Comparison of ENCODE assay signal across 9 mouse cellular contexts in genomic region chr4:139858635-139859176, GRCm38 (mm10). TPM values are rescaled to one million over a fixed set of nuclear protein-coding genes. Genes with fewer than 3 reads are reported as not detected.
DNase-seq lines count a peak whose midpoint lies in the region; ATAC-seq and TF ChIP-seq lines count a peak whose summit lies in the region.
"Had no signal": no experiment of that assay in that cellular context is flagged by ENCODE, and none has a peak within 500 bp of the region (broad histone marks: within the 10 kb centered on the region; RNA-seq: fewer than 3 reads in every experiment).

No protein-coding gene starts in this region.

- DNase-seq in c-Kit-positive CD71-positive TER-119-negative erythroid progenitor cells, embryonic 14.5 days (ENCODE audit: low read depth) = peak; percentile 32
- DNase-seq in forebrain, embryonic 10.5 days (ENCODE audit: extremely low spot score, low spot score) = peak; percentile 88
- DNase-seq in heart, postnatal 0 days (ENCODE audit: low spot score) = peak; percentile 65
- DNase-seq in kidney, postnatal 4 days = peak; percentile 93 to 95
- DNase-seq in lung, adult 2 months = peak; percentile 79
- peak; percentile 44 for DNase-seq in ovary, adult 18-20 months (ENCODE audit: low spot score)
- peak; percentile 48 to 88 for DNase-seq in thymus, postnatal 10 days (ENCODE audit: low spot score in 2 of 2)

- 3% methylated on average over 13 of the region's 13 CpGs for WGBS in forebrain, embryonic 10.5 days
- WGBS in heart, postnatal 0 days = 2% methylated on average over 12 of the region's 13 CpGs
- WGBS in lung, adult 2 months = 3% methylated on average over 13 of the region's 13 CpGs

- ATAC-seq in heart, postnatal 0 days (ENCODE audit: insufficient read depth, low read depth) = no peak

- no peak overlapping the region for H3K4me3 ChIP-seq in E14TG2a.4 (replicated peaks; ENCODE audit: low read length)
- H3K4me3 ChIP-seq in forebrain, embryonic 10.5 days = no peak overlapping the region
- H3K4me3 ChIP-seq in heart, postnatal 0 days (ENCODE audit: low read depth, low read length) = no peak overlapping the region
- no peak overlapping the region for H3K4me3 ChIP-seq in lung, adult 2 months (replicated peaks; ENCODE audit: extremely low read depth, low read depth, low read length)

- peak; percentile 56 for TF ChIP-seq CTCF in E14TG2a.4 (conservative IDR thresholded peaks at IDR 0.05; ENCODE audit: low read length)
- TF ChIP-seq CTCF in heart, postnatal 0 days (IDR thresholded peaks at IDR 0.05; ENCODE audit: low read depth) = peak; percentile 90
- TF ChIP-seq CTCF in lung, adult 2 months (IDR thresholded peaks at IDR 0.05; ENCODE audit: insufficient read depth, low read length) = peak; percentile 95

- no peak overlapping the region for H3K27ac ChIP-seq in forebrain, embryonic 10.5 days
- no peak overlapping the region for H3K27ac ChIP-seq in heart, postnatal 0 days (ENCODE audit: low read depth)

- no peak overlapping the region for H3K9ac ChIP-seq in heart, postnatal 0 days (replicated peaks; ENCODE audit: low read depth, low read length)

- H3K27me3 ChIP-seq in E14TG2a.4 (ENCODE audit: insufficient read depth, low read length) = peaks cover 48% of the 10 kb centered on the region
- H3K27me3 ChIP-seq in forebrain, embryonic 10.5 days (ENCODE audit: poor library complexity, severe bottlenecking) = peaks cover 65% of the 10 kb centered on the region
- H3K27me3 ChIP-seq in heart, postnatal 0 days (ENCODE audit: control insufficient read depth, insufficient read depth, low read length) = peaks cover 40% of the 10 kb centered on the region

- no peaks in the 10 kb centered on the region for H3K9me3 ChIP-seq in E14TG2a.4 (ENCODE audit: low read length)
- H3K9me3 ChIP-seq in forebrain, embryonic 10.5 days = no peaks in the 10 kb centered on the region
- no peaks in the 10 kb centered on the region for H3K9me3 ChIP-seq in heart, postnatal 0 days (replicated peaks; ENCODE audit: control insufficient read depth, low read length)

- no peaks in the 10 kb centered on the region for H3K36me3 ChIP-seq in E14TG2a.4 (ENCODE audit: insufficient read depth, low read length)
- no peaks in the 10 kb centered on the region for H3K36me3 ChIP-seq in forebrain, embryonic 10.5 days (replicated peaks)
- H3K36me3 ChIP-seq in heart, postnatal 0 days (replicated peaks; ENCODE audit: control insufficient read depth, insufficient read depth, low read length) = no peaks in the 10 kb centered on the region

- no peak for TF ChIP-seq EP300 in heart, postnatal 0 days (IDR thresholded peaks at IDR 0.05; ENCODE audit: low read depth)

- TF ChIP-seq POLR2A in lung, adult 2 months (IDR thresholded peaks at IDR 0.05; ENCODE audit: borderline replicate concordance, extremely low read depth, low read depth, low read length) = no peak

- peaks cover 5% of the 10 kb centered on the region; the same call in 1 of the 2 replicates for H3K4me1 ChIP-seq in E14TG2a.4 (replicated peaks; ENCODE audit: low read depth, low read length)
- H3K4me1 ChIP-seq in forebrain, embryonic 10.5 days = peaks cover 12% of the 10 kb centered on the region; the same call in 1 of the 2 replicates
- no peaks in the 10 kb centered on the region for H3K4me1 ChIP-seq in heart, postnatal 0 days (ENCODE audit: control insufficient read depth, insufficient read depth)
- H3K4me1 ChIP-seq in lung, adult 2 months (ENCODE audit: control insufficient read depth, insufficient read depth, low read length) = no peaks in the 10 kb centered on the region

- H3K4me2 ChIP-seq in heart, postnatal 0 days (ENCODE audit: low read depth, low read length) = no peak overlapping the region

RNA-seq across cellular contexts. Expression of gene Pax7, which starts 25.4 kb away (rescaled TPM):
- 2.2 and 2.4 TPM in 2 replicates for polyA plus RNA-seq in forebrain, embryonic 10.5 days (2016; fragmentation: Nextera tagmentation; extraction: Ambion mirVana)
- not detected in 2 replicates for total RNA-seq in heart, postnatal 0 days (2014; rRNA removed; ENCODE audit: low replicate concordance)
- polyA plus RNA-seq in heart, postnatal 0 days (2015; fragmentation: Nextera tagmentation; extraction: Ambion mirVana) = not detected in 2 replicates
- polyA plus RNA-seq in lung, adult 2 months (2012; rRNA removed) = 0.06 and 0.18 TPM in 2 replicates
- polyA plus RNA-seq: gonadal fat pad, adult 2 months had no signal

Comparison
In these comparisons a context has a peak if more than half of its experiments do, and no peak if none do; other contexts are left out.
1. DNase-seq: peak in every context shown above with its lines; median percentile 94 in kidney, postnatal 4 days; 88 in forebrain, embryonic 10.5 days; 79 in lung, adult 2 months; 68 in thymus, postnatal 10 days; 65 in heart, postnatal 0 days; 44 in ovary, adult 18-20 months; 32 in c-Kit-positive CD71-positive TER-119-negative erythroid progenitor cells, embryonic 14.5 days.